Mouse (Mus musculus) bone marrow, adult 2 months (tissue): Measurements from ENCODE around the gene Fbxl17.

Experiments
- CTCF ChIP-seq: fragments of 200-500 bp; IDR thresholded peaks from 2 replicates; pipeline ENCODE4 v1.5.1; 2011; ENCODE audit warnings: low read length, control low read depth; ENCODE audit not compliant: control insufficient read depth, insufficient read depth
- POLR2A ChIP-seq: fragments of 200-500 bp; IDR thresholded peaks from 2 replicates; pipeline ENCODE4 v1.6.1; 2011; ENCODE audit warnings: low read depth, mild to moderate bottlenecking, control low read depth, low read length, borderline replicate concordance; ENCODE audit not compliant: control insufficient read depth

DNA sequence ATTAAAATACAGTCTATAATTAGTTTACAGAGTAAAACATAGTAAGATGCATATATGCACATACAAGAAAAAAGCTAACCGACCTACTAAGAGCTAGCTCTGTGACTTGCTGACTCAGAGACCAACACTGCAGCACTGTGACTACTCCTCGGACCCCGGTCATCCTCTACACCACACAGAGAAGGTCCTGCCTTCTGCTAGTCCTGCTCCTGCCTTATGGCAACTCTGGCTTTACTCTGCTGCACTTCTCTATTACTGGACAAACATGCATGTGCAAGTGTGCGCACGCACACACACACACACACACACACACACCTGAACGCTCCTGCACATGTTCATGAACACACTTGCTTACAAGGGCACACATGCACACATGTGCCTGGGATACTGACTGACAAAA, 62.4 kb downstream of the Fbxl17 start:
- TF ChIP-seq POLR2A (no peak), CTCF (no peak)
